Mouse (Mus musculus) lung, embryonic 14.5 days (tissue): ENCODE results near the gene Rnf208. TPM values are rescaled to one million over a fixed set of nuclear protein-coding genes. Genes with fewer than 3 reads are reported as not detected.

ENCODE experiments used
- ATAC-seq: fragments of 200-750 bp; cut with Nextera tagmentation; 2 replicates; pipeline ENCODE4 v1.8.0; 2017; ENCODE audit warnings: mild to moderate bottlenecking, moderate TSS enrichment, moderate library complexity; ENCODE audit not compliant: insufficient read depth
- DNase-seq: peaks from one replicate; pipeline ENCODE4 v3.0.0-alpha.2; 2015
- H3K27ac ChIP-seq: fragments of 300-500 bp; sonication (generic); 2 replicates; pipeline ENCODE4 v1.5.1; 2014; ENCODE audit warnings: low read depth, mild to moderate bottlenecking, moderate library complexity
- H3K27me3 ChIP-seq: fragments of 300-500 bp; sonication (generic); 2 replicates; pipeline ENCODE4 v1.6.1; 2014; ENCODE audit warnings: low read length, control low read depth; ENCODE audit not compliant: insufficient read depth
- H3K36me3 ChIP-seq: fragments of 300-500 bp; sonication (generic); 2 replicates; pipeline ENCODE4 v1.6.1; 2014; ENCODE audit warnings: control low read depth; ENCODE audit not compliant: insufficient read depth
- H3K4me1 ChIP-seq: fragments of 300-500 bp; sonication (generic); 2 replicates; pipeline ENCODE4 v1.6.1; 2014; ENCODE audit warnings: antibody characterized with exemption, control low read depth; ENCODE audit not compliant: insufficient read depth
- H3K4me2 ChIP-seq: fragments of 300-500 bp; sonication (generic); 2 replicates; pipeline ENCODE4 v1.6.1; 2014; ENCODE audit warnings: mild to moderate bottlenecking
- H3K4me3 ChIP-seq: fragments of 300-500 bp; sonication (generic); 2 replicates; pipeline ENCODE4 v1.5.1; 2014; ENCODE audit warnings: low read depth, low read length
- H3K9ac ChIP-seq: fragments of 300-500 bp; sonication (generic); 2 replicates; pipeline ENCODE4 v1.6.1; 2014
- H3K9me3 ChIP-seq: fragments of 300-500 bp; sonication (generic); 2 replicates; pipeline ENCODE4 v1.6.1; 2016; ENCODE audit warnings: low read depth, low read length, control low read depth
- CTCF ChIP-seq: IDR thresholded peaks from 2 replicates; pipeline ENCODE4 v1.5.1; 2016; ENCODE audit warnings: antibody characterized with exemption, low read depth
- WGBS: fragments of 180-500 bp; shearing (Covaris S2); extraction: QIAGEN DNeasy Blood & Tissue Kit; methylation state at CpG from one replicate; pipeline ENCODE4 v1.1.7; 2014; 5-methylcytosine and 5-hydroxymethylcytosine counted together
- polyA plus RNA-seq: library from polyadenylated mRNA; unstranded; fragments of >200 nt; fragmentation: Nextera tagmentation; extraction: Ambion mirVana; gene quantifications from 2 replicates; pipeline ENCODE4 v1.2.1, GENCODE M21; 2014

Gene Rnf208
- polyA plus RNA-seq, 1 experiment from 2014 or later: 9.9 TPM

DNA sequence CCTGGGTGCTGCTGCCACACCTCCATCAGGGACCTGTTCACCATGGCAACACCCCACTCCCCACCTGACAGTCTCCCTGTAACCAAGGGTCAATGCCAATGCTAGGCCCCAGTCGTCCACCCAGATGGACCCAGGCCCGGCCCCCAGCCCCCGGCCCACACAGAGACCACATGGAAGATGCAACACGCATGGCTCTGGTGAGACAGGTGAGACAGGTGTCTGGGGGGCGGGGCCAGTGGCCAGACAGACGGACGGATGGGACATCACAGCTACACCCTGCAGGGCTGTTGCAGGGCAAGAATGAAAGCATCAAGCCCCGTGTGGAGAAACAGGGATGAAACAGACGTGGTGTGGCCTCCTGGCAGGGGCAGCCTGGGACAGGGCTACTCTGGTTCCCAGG is 51.7 kb downstream of the Rnf208 start:
- TF ChIP-seq CTCF: no peak
- ATAC-seq: no peak
- H3K27me3 ChIP-seq: peaks cover 57% of the 10 kb centered on the region
- no peak overlapping the region for H3K9ac ChIP-seq
- H3K4me2 ChIP-seq: no peak overlapping the region
- WGBS: 64% methylated on average over 9 of the region's 9 CpGs
- H3K9me3 ChIP-seq: no peaks in the 10 kb centered on the region
- no peak overlapping the region for H3K27ac ChIP-seq
- H3K36me3 ChIP-seq: no peaks in the 10 kb centered on the region
- no peak for DNase-seq
- H3K4me1 ChIP-seq: no peaks in the 10 kb centered on the region
- H3K4me3 ChIP-seq: no peak overlapping the region

Other genes starting within 250 kb of the Rnf208 start
- 59.9 and 67.8 TPM in 2 replicates for gene Nsmf, start 187.9 kb upstream of the Rnf208 start, polyA plus RNA-seq
- not detected in 2 replicates for gene Entpd8, start 162.0 kb upstream of the Rnf208 start, polyA plus RNA-seq
- gene Noxa1, start 147.1 kb upstream of the Rnf208 start, polyA plus RNA-seq: 0.41 and 0.68 TPM in 2 replicates
- 13.7 and 14.9 TPM in 2 replicates for gene Nrarp, start 61.5 kb upstream of the Rnf208 start, polyA plus RNA-seq
- 7.5 and 8.2 TPM in 2 replicates for gene Tor4a, start 45.4 kb upstream of the Rnf208 start, polyA plus RNA-seq
- gene Nelfb, start 30.8 kb upstream of the Rnf208 start, polyA plus RNA-seq: 96.6 and 108 TPM in 2 replicates
- gene Stpg3, start 27.6 kb upstream of the Rnf208 start, polyA plus RNA-seq: not detected in 2 replicates
- 0.47 TPM in 1 of 2 replicates, not detected in the other for gene Fam166a, start 23.5 kb upstream of the Rnf208 start, polyA plus RNA-seq
- gene Tubb4b, start 17.6 kb upstream of the Rnf208 start, polyA plus RNA-seq: 593 and 610 TPM in 2 replicates
- gene Slc34a3, start 7.9 kb upstream of the Rnf208 start, polyA plus RNA-seq: not detected in 2 replicates
- not detected in 2 replicates for gene Rnf224, start 5.5 kb upstream of the Rnf208 start, polyA plus RNA-seq
- gene Cysrt1, start 197 bp downstream of the Rnf208 start, polyA plus RNA-seq: not detected in 2 replicates
- 3.5 and 3.6 TPM in 2 replicates for gene AL732309.1, start 4.6 kb downstream of the Rnf208 start, polyA plus RNA-seq
- 14.5 and 16.4 TPM in 2 replicates for gene Tmem203, start 13.2 kb downstream of the Rnf208 start, polyA plus RNA-seq
- gene Tprn, start 20.4 kb downstream of the Rnf208 start, polyA plus RNA-seq: 4.7 and 5.0 TPM in 2 replicates
- 217 and 229 TPM in 2 replicates for gene Ssna1, start 30.2 kb downstream of the Rnf208 start, polyA plus RNA-seq
- gene Anapc2, start 30.2 kb downstream of the Rnf208 start, polyA plus RNA-seq: 109 and 119 TPM in 2 replicates
- not detected in 2 replicates for gene Tmem210, start 45.9 kb downstream of the Rnf208 start, polyA plus RNA-seq
- gene Lrrc26, start 47.7 kb downstream of the Rnf208 start, polyA plus RNA-seq: 0.46 and 0.89 TPM in 2 replicates
- 0.78 and 0.84 TPM in 2 replicates for gene Grin1, start 76.9 kb downstream of the Rnf208 start, polyA plus RNA-seq
- 70.9 and 76.4 TPM in 2 replicates for gene Man1b1, start 90.1 kb downstream of the Rnf208 start, polyA plus RNA-seq
- gene Dpp7, start 114.1 kb downstream of the Rnf208 start, polyA plus RNA-seq: 13.9 and 16.6 TPM in 2 replicates
- 17.4 and 20.1 TPM in 2 replicates for gene Uap1l1, start 123.4 kb downstream of the Rnf208 start, polyA plus RNA-seq
- 42.0 and 45.5 TPM in 2 replicates for gene Sapcd2, start 130.1 kb downstream of the Rnf208 start, polyA plus RNA-seq
- gene Entpd2, start 153.6 kb downstream of the Rnf208 start, polyA plus RNA-seq: 0.92 and 1.2 TPM in 2 replicates
- 19.5 and 20.5 TPM in 2 replicates for gene Npdc1, start 157.1 kb downstream of the Rnf208 start, polyA plus RNA-seq
- gene Fut7, start 181.0 kb downstream of the Rnf208 start, polyA plus RNA-seq: not detected in 2 replicates
- gene Abca2, start 186.4 kb downstream of the Rnf208 start, polyA plus RNA-seq: 3.9 and 4.6 TPM in 2 replicates
- 20.0 and 30.2 TPM in 2 replicates for gene Clic3, start 214.6 kb downstream of the Rnf208 start, polyA plus RNA-seq
- gene Paxx, start 218.8 kb downstream of the Rnf208 start, polyA plus RNA-seq: 15.8 and 23.5 TPM in 2 replicates
- gene Ptgds, start 227.8 kb downstream of the Rnf208 start, polyA plus RNA-seq: 3.3 and 3.4 TPM in 2 replicates